Mouse (Mus musculus) spleen, adult 2 months (tissue): ENCODE data around the gene Oard1.

Source experiments
- CTCF ChIP-seq: fragments of 200-500 bp; IDR thresholded peaks from 2 replicates; pipeline ENCODE4 v1.5.1; 2011; ENCODE audit warnings: mild to moderate bottlenecking, inconsistent platforms; ENCODE audit not compliant: insufficient read depth, insufficient read length, insufficient replicate concordance; ENCODE audit errors: extremely low read depth
- POLR2A ChIP-seq: fragments of 200-500 bp; IDR thresholded peaks from 2 replicates; pipeline ENCODE4 v1.6.1; 2011; ENCODE audit warnings: low read depth, low read length, inconsistent platforms

- TF ChIP-seq CTCF (no peak), POLR2A (no peak)
Measured at GRCm38 (mm10) chr17:48451353-48451675, 41.5 kb downstream of the Oard1 start, which contains the start of gene Tspo2.
